Mouse (Mus musculus) lung, postnatal 0 days (tissue): ENCODE measurements around the gene Serinc5.

Experiments used
- CTCF ChIP-seq: IDR thresholded peaks from 2 replicates; pipeline ENCODE4 v1.5.1; 2016; ENCODE audit warnings: antibody characterized with exemption, mild to moderate bottlenecking
- EP300 ChIP-seq: IDR thresholded peaks from 2 replicates; pipeline ENCODE4 v1.6.1; 2016; ENCODE audit warnings: antibody characterized with exemption, mild to moderate bottlenecking, control low read depth

- TF ChIP-seq CTCF, result no peak
- no peak for TF ChIP-seq EP300
Measured at GRCm38 (mm10) chr13:92589255-92589654, 21.6 kb upstream of the Serinc5 start.
